Mouse (Mus musculus): ENCODE results near the gene Bmp3. TPM values are rescaled to one million over a fixed set of nuclear protein-coding genes. Genes with fewer than 3 reads are reported as not detected.

Bmp3 gene
- polyA plus RNA-seq (2012; ENCODE audit: low replicate concordance) = 0.03 TPM in 1 of 2 replicates, not detected in the other

DNA sequence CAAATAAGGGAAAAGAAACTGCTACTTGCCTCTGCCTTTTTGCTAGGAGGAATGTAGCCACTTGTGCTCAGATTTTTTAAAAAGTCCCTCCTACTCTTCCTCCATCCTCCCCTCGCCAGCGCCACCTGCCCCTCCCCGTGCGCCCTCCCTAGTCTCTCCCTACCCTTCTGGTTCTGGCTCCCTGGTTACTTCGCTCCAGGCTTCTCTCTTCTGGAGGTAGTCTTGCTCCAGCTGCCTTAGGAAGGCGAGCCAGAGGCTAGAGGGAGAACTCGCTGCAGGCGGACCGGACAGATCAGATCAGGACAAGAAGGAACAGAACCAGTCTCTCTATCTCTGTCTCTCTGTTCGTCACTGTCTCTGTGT is at the start of gene Bmp3:
Gene Bmp3, plus strand, starts transcription at position 152 of the 363 bp plus-strand sequence.

Other genes with a start within 250 kb of the Bmp3 start
- gene Prkg2, start 182.9 kb downstream of the Bmp3 start, polyA plus RNA-seq (2012; ENCODE audit: low replicate concordance) = not detected in 2 replicates